25 mouse cellular contexts compared by ENCODE assay signal in the genomic region with DNA sequence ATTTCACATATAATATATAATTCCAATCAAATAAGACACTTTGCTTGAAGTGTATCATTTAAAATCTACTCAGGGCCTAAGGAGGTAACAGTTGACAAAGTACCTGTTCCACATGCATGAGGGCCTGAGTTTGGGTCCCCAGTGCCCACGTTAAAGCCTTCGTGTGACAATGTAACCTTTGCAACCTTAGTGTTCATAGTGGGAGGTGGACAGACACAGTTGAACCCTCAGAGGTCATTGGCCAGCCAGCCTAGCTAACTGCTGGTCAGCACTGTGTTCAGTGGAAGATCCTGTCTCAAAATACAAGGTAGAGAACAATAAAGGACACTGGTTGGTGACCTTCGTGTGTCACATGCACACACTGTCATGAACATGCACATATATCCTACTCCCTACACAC. TPM values are rescaled to one million over a fixed set of nuclear protein-coding genes. Genes with fewer than 3 reads are reported as not detected.
DNase-seq lines count a peak whose midpoint lies in the region; ATAC-seq and TF ChIP-seq lines count a peak whose summit lies in the region.
"Had no signal": no experiment of that assay in that cellular context is flagged by ENCODE, and none has a peak within 500 bp of the region (broad histone marks: within the 10 kb centered on the region; RNA-seq: fewer than 3 reads in every experiment).

No protein-coding gene starts in this region.

- intact Hi-C loops in heart, postnatal 14 days (cut with DNase I), result no loop called here

- peak; percentile 64 for DNase-seq in heart, adult 11 months
- DNase-seq in heart, adult 18-20 months, result no peak
- DNase-seq in heart, embryonic 10.5 days (ENCODE audit: low spot score), result peak; percentile 54
- no peak for DNase-seq in heart, postnatal 14 days
- DNase-seq in liver, postnatal 0 days, result no peak
- DNase-seq in liver, result no peak
- DNase-seq: adrenal gland, adult 2 months; adrenal gland, adult 8-10 months; adrenal gland, postnatal 10 days; adrenal gland, postnatal 14 days; adrenal gland, postnatal 25 days; adrenal gland, postnatal 36 days; B cell, adult 2 months; cerebellum, adult 11 months; cerebellum, adult 11-12 months; cerebellum, adult 18-20 months had no signal

- 90% methylated on average over 3 of the region's 3 CpGs for WGBS in heart, embryonic 10.5 days
- WGBS in liver, postnatal 0 days (ENCODE audit: insufficient replicate concordance), result 67% methylated on average over 3 of the region's 3 CpGs

- TF ChIP-seq EP300 in liver, postnatal 0 days (IDR thresholded peaks at IDR 0.05; ENCODE audit: low read depth), result no peak

- no peaks in the 10 kb centered on the region for H3K9me3 ChIP-seq in heart, embryonic 10.5 days
- no peaks in the 10 kb centered on the region for H3K9me3 ChIP-seq in liver, postnatal 0 days (ENCODE audit: low read length)
- H3K9me3 ChIP-seq: G1E had no signal

- no peaks in the 10 kb centered on the region for H3K27me3 ChIP-seq in heart, embryonic 10.5 days (ENCODE audit: insufficient read depth, poor library complexity, severe bottlenecking)
- H3K27me3 ChIP-seq in liver, postnatal 0 days (ENCODE audit: insufficient read depth, low read length), result no peaks in the 10 kb centered on the region
- H3K27me3 ChIP-seq: CH12.LX, Patski had no signal

- H3K4me2 ChIP-seq in liver, postnatal 0 days (ENCODE audit: low read depth, low read length), result no peak overlapping the region

- H3K36me3 ChIP-seq in heart, embryonic 10.5 days, result no peaks in the 10 kb centered on the region
- H3K36me3 ChIP-seq in liver, postnatal 0 days (replicated peaks; ENCODE audit: insufficient read depth, low read length), result no peaks in the 10 kb centered on the region
- H3K36me3 ChIP-seq: G1E had no signal

- peak; percentile 27 for ATAC-seq in liver, postnatal 0 days
- ATAC-seq: activated CD4-positive, CD25-positive, alpha-beta regulatory T cell, adult 4 months; CD4-positive, CD25-positive, alpha-beta regulatory T cell, adult 4 months; Patski had no signal

- no peak for TF ChIP-seq CTCF in liver, postnatal 0 days (IDR thresholded peaks at IDR 0.05; ENCODE audit: low read depth)

- H3K4me1 ChIP-seq in heart, embryonic 10.5 days, result peaks cover 4% of the 10 kb centered on the region; the same call in 1 of the 2 replicates
- H3K4me1 ChIP-seq in liver, postnatal 0 days (ENCODE audit: insufficient read depth), result no peaks in the 10 kb centered on the region

- no peak overlapping the region for H3K4me3 ChIP-seq in heart, embryonic 10.5 days
- no peak overlapping the region for H3K4me3 ChIP-seq in liver, postnatal 0 days (ENCODE audit: low read depth, low read length)

- H3K9ac ChIP-seq in liver, postnatal 0 days (replicated peaks), result no peak overlapping the region

- no peak overlapping the region for H3K27ac ChIP-seq in heart, embryonic 10.5 days
- no peak overlapping the region for H3K27ac ChIP-seq in liver, postnatal 0 days (ENCODE audit: low read depth)

RNA-seq across cellular contexts. Expression of a gene that starts 4.2 kb away (rescaled TPM):
- total RNA-seq in heart, adult 18-20 months (2021), result not detected
- not detected in 2 replicates for polyA plus RNA-seq in heart, embryonic 10.5 days (2016; fragmentation: Nextera tagmentation; extraction: Ambion mirVana)
- total RNA-seq in heart, postnatal 14 days (2021), result not detected
- polyA plus RNA-seq in liver, postnatal 0 days (2015; fragmentation: Nextera tagmentation; extraction: Ambion mirVana), result not detected in 2 replicates
- total RNA-seq: adrenal gland, adult 18-20 months; adrenal gland, adult 2 months; adrenal gland, postnatal 10 days; adrenal gland, postnatal 14 days; adrenal gland, postnatal 25 days; adrenal gland, postnatal 36 days; adrenal gland, postnatal 4 days; ES-E14; MEL had no signal
- polyA plus RNA-seq: activated CD4-positive, CD25-positive, alpha-beta regulatory T cell, adult 4 months; adrenal gland, adult 2 months; CD4-positive, CD25-positive, alpha-beta regulatory T cell, adult 4 months; G1E had no signal

Comparison
In these comparisons a context has a peak if more than half of its experiments do, and no peak if none do; other contexts are left out.
1. DNase-seq: peak in heart, adult 11 months (single experiment) and heart, embryonic 10.5 days (single experiment); none in heart, adult 18-20 months (0 of 2), heart, postnatal 14 days (0 of 2), liver, postnatal 0 days (single experiment) and liver (single experiment).